Comparison of ENCODE assay signal across 12 mouse cellular contexts in genomic region chr6:115701302-115701701, GRCm38 (mm10). TPM values are rescaled to one million over a fixed set of nuclear protein-coding genes. Genes with fewer than 3 reads are reported as not detected.
DNase-seq lines count a peak whose midpoint lies in the region; ATAC-seq and TF ChIP-seq lines count a peak whose summit lies in the region.
"Had no signal": no experiment of that assay in that cellular context is flagged by ENCODE, and none has a peak within 500 bp of the region (broad histone marks: within the 10 kb centered on the region; RNA-seq: fewer than 3 reads in every experiment).

No protein-coding gene starts in this region.

- peak; percentile 40; the same call in 1 of the 2 replicates for TF ChIP-seq CTCF in gastrocnemius, adult 2 months (IDR thresholded peaks at IDR 0.05)
- peak; percentile 30; the same call in 1 of the 2 replicates for TF ChIP-seq CTCF in midbrain, postnatal 0 days (IDR thresholded peaks at IDR 0.05)
- peak; percentile 24; the same call in 1 of the 2 replicates for TF ChIP-seq CTCF in bone marrow macrophage, adult 2 months (IDR thresholded peaks at IDR 0.05; ENCODE audit: low read depth, low read length)
- peak; percentile 60 for TF ChIP-seq CTCF in stomach, postnatal 0 days (IDR thresholded peaks at IDR 0.05; ENCODE audit: low read depth)

- intact Hi-C loops in gastrocnemius, adult 2 months (cut with DNase I), result no loop called here

- no peaks in the 10 kb centered on the region for H3K27me3 ChIP-seq in midbrain, postnatal 0 days (ENCODE audit: insufficient read depth, low read length)
- no peaks in the 10 kb centered on the region for H3K27me3 ChIP-seq in midbrain, embryonic 15.5 days (replicated peaks)
- H3K27me3 ChIP-seq in stomach, postnatal 0 days (ENCODE audit: control insufficient read depth, insufficient read depth, low read length), result no peaks in the 10 kb centered on the region
- H3K27me3 ChIP-seq: forebrain, embryonic 15.5 days; liver, embryonic 15.5 days had no signal

- TF ChIP-seq EP300 in stomach, postnatal 0 days (optimal IDR thresholded peaks at IDR 0.05), result no peak

- ATAC-seq in midbrain, postnatal 0 days (ENCODE audit: low FRiP score), result no peak
- ATAC-seq in midbrain, embryonic 15.5 days (replicated peaks), result no peak
- ATAC-seq in stomach, postnatal 0 days (ENCODE audit: low FRiP score, low TSS enrichment), result no peak
- ATAC-seq: forebrain, embryonic 15.5 days had no signal

- no peak overlapping the region for H3K4me2 ChIP-seq in midbrain, postnatal 0 days (ENCODE audit: low read depth, low read length, poor library complexity, severe bottlenecking)
- H3K4me2 ChIP-seq in midbrain, embryonic 15.5 days, result no peak overlapping the region
- no peak overlapping the region for H3K4me2 ChIP-seq in stomach, postnatal 0 days (replicated peaks; ENCODE audit: low read depth)
- H3K4me2 ChIP-seq: forebrain, embryonic 15.5 days; liver, embryonic 15.5 days had no signal

- 55% methylated on average over 11 of the region's 11 CpGs for WGBS in midbrain, postnatal 0 days
- 53% methylated on average over 11 of the region's 11 CpGs for WGBS in midbrain, embryonic 15.5 days
- 50% methylated on average over 11 of the region's 11 CpGs for WGBS in stomach, postnatal 0 days

- DNase-seq in gastrocnemius, adult 2 months, result no peak
- DNase-seq in gastrocnemius, adult 18-20 months (ENCODE audit: low spot score), result no peak
- no peak for DNase-seq in midbrain, postnatal 0 days (ENCODE audit: low spot score)
- DNase-seq in stomach, postnatal 0 days (ENCODE audit: low spot score), result peak; percentile 38
- DNase-seq in right cerebral cortex, adult 2 months (ENCODE audit: low spot score in 2 of 2), result no peak
- DNase-seq in ovary, postnatal 36 days (ENCODE audit: low spot score), result no peak
- DNase-seq: cerebellum, adult 8-10 months had no signal

- TF ChIP-seq POLR2A in bone marrow macrophage, adult 2 months (IDR thresholded peaks at IDR 0.05; ENCODE audit: borderline replicate concordance, low read depth, low read length), result no peak

- no peak overlapping the region for H3K4me3 ChIP-seq in gastrocnemius, adult 2 months
- no peak overlapping the region for H3K4me3 ChIP-seq in midbrain, postnatal 0 days (ENCODE audit: low read depth, low read length)
- H3K4me3 ChIP-seq in midbrain, embryonic 15.5 days, result no peak overlapping the region
- no peak overlapping the region for H3K4me3 ChIP-seq in bone marrow macrophage, adult 2 months (ENCODE audit: insufficient read depth, low read length)
- no peak overlapping the region for H3K4me3 ChIP-seq in stomach, postnatal 0 days (ENCODE audit: low read depth, low read length)
- H3K4me3 ChIP-seq: forebrain, embryonic 15.5 days; liver, embryonic 15.5 days; myocyte had no signal

- H3K36me3 ChIP-seq in midbrain, postnatal 0 days (ENCODE audit: insufficient read depth, low read length), result no peaks in the 10 kb centered on the region
- no peaks in the 10 kb centered on the region for H3K36me3 ChIP-seq in midbrain, embryonic 15.5 days (replicated peaks)
- H3K36me3 ChIP-seq in stomach, postnatal 0 days (ENCODE audit: control insufficient read depth, insufficient read depth, low read length), result no peaks in the 10 kb centered on the region
- H3K36me3 ChIP-seq: forebrain, embryonic 15.5 days; liver, embryonic 15.5 days had no signal

- no peak overlapping the region for H3K27ac ChIP-seq in gastrocnemius, adult 2 months
- H3K27ac ChIP-seq in midbrain, postnatal 0 days (ENCODE audit: low read depth, low read length), result no peak overlapping the region
- H3K27ac ChIP-seq in midbrain, embryonic 15.5 days, result no peak overlapping the region
- H3K27ac ChIP-seq in bone marrow macrophage, adult 2 months (ENCODE audit: insufficient read depth, low read depth, low read length), result no peak overlapping the region
- no peak overlapping the region for H3K27ac ChIP-seq in stomach, postnatal 0 days (replicated peaks)
- H3K27ac ChIP-seq: forebrain, embryonic 15.5 days; liver, embryonic 15.5 days had no signal

- H3K9me3 ChIP-seq in midbrain, postnatal 0 days (ENCODE audit: low read length), result no peaks in the 10 kb centered on the region
- H3K9me3 ChIP-seq in midbrain, embryonic 15.5 days, result no peaks in the 10 kb centered on the region
- H3K9me3 ChIP-seq in stomach, postnatal 0 days (ENCODE audit: control insufficient read depth, low read length), result no peaks in the 10 kb centered on the region
- H3K9me3 ChIP-seq: forebrain, embryonic 15.5 days; liver, embryonic 15.5 days had no signal

- H3K9ac ChIP-seq in midbrain, postnatal 0 days (replicated peaks; ENCODE audit: low read length, poor library complexity, severe bottlenecking), result no peak overlapping the region
- no peak overlapping the region for H3K9ac ChIP-seq in midbrain, embryonic 15.5 days
- H3K9ac ChIP-seq in stomach, postnatal 0 days (ENCODE audit: low read length), result no peak overlapping the region
- H3K9ac ChIP-seq: forebrain, embryonic 15.5 days; liver, embryonic 15.5 days had no signal

- 0 out of 2 replicates have a peak, but pooled peaks cover 6% of the 10 kb centered on the region for H3K4me1 ChIP-seq in midbrain, postnatal 0 days (ENCODE audit: insufficient read depth, low read length)
- no peaks in the 10 kb centered on the region for H3K4me1 ChIP-seq in midbrain, embryonic 15.5 days
- peaks cover 19% of the 10 kb centered on the region for H3K4me1 ChIP-seq in bone marrow macrophage, adult 2 months (ENCODE audit: control insufficient read depth, insufficient read depth, low read length)
- no peaks in the 10 kb centered on the region for H3K4me1 ChIP-seq in stomach, postnatal 0 days (replicated peaks; ENCODE audit: control insufficient read depth, insufficient read depth)
- H3K4me1 ChIP-seq: forebrain, embryonic 15.5 days; liver, embryonic 15.5 days had no signal

RNA-seq across cellular contexts. Expression of gene Raf1, which starts 24.9 kb away (rescaled TPM):
- 100 to 1,000 TPM; 129 to 136 TPM for total RNA-seq in gastrocnemius, adult 2 months (2021)
- total RNA-seq in gastrocnemius, adult 18-20 months (2021), result 100 to 1,000 TPM; 110 to 123 TPM
- total RNA-seq in midbrain, postnatal 0 days (2014; rRNA removed), result 195 and 196 TPM in 2 replicates
- 88.2 and 89.1 TPM in 2 replicates for polyA plus RNA-seq in midbrain, postnatal 0 days (2015; fragmentation: Nextera tagmentation; extraction: Ambion mirVana)
- 142 and 146 TPM in 2 replicates for polyA plus RNA-seq in midbrain, embryonic 15.5 days (2015; fragmentation: Nextera tagmentation; extraction: Ambion mirVana)
- 89.1 and 89.4 TPM in 2 replicates for polyA plus RNA-seq in bone marrow macrophage, adult 2 months (2012; ENCODE audit: insufficient read depth, insufficient read length, missing spikeins)
- 67.1 and 70.8 TPM in 2 replicates for polyA plus RNA-seq in stomach, postnatal 0 days (2015; fragmentation: Nextera tagmentation; extraction: Ambion mirVana)
